Mouse (Mus musculus): ENCODE measurements around the gene Osbpl11. TPM values are rescaled to one million over a fixed set of nuclear protein-coding genes. Genes with fewer than 3 reads are reported as not detected.
"Not testable (repeated sequence)": the region's sequence is repeated elsewhere in the genome, so short reads cannot be mapped to it uniquely, and the experiment has no call there.

Gene Osbpl11
- polyA plus RNA-seq, 1 experiment from 2014 or later, result 14.5 TPM

DNA sequence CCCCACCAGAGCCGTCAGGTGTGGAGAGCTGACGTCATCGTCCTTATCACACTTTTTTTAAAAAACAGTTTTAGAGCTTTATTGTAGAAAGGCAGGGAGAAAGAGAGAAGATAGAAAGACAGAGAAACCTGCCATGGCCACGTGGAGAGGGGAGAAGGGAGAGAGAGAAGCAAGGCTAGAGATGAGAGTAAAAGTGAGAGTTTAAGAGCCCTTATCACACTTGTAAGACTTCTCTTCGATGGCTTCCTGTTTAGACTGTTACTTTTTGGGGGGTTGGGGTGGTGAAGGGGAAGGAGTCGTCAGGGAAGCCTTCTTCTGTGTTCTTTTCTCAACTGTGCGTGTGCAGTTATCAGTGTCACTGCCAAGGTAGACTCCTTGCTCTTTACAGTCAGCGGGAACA, 15.7 kb downstream of the Osbpl11 start:
- WGBS, result 59% methylated on average over 8 of the region's 8 CpGs
- Histone ChIP-seq H3K4me1 (ENCODE audit: control insufficient read depth, insufficient read depth, low read length) (no peaks in the 10 kb centered on the region), H3K9me3 (replicated peaks; ENCODE audit: control insufficient read depth, low read length) (no peaks in the 10 kb centered on the region), H3K9ac (ENCODE audit: low read length) (no peak overlapping the region), H3K27ac (ENCODE audit: low read length) (no peak overlapping the region), H3K4me2 (ENCODE audit: low read depth, low read length) (no peak overlapping the region), H3K27me3 (ENCODE audit: control insufficient read depth, insufficient read depth, low read length) (no peaks in the 10 kb centered on the region), H3K36me3 (ENCODE audit: control insufficient read depth, insufficient read depth) (peaks cover 7% of the 10 kb centered on the region; the same call in 1 of the 2 replicates), H3K4me3 (ENCODE audit: low read length) (no peak overlapping the region)
- ATAC-seq (replicated peaks; ENCODE audit: extremely low read depth, insufficient read depth, low FRiP score), result no peak

DNA sequence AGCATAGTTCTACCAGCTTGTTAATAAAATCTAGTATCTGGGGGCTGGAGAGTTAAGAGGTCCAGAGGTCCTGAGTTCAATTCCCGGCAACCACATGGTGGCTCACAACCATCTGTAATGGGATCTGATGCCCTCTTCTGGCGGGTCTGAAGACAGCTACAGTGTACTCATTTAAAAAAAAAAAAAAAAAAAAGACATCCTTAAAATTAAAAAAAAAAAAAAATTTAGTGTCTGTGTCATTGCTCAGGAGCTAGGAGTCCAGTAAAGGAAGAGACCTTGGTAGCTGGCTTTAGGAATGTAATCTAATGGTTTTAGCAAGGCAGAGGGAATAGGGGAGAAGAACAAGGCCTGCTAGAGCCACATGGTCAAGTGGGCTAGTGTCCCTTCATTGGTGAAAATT, 25.9 kb downstream of the Osbpl11 start:
- H3K36me3 ChIP-seq (ENCODE audit: control insufficient read depth, insufficient read depth), result peaks cover 40% of the 10 kb centered on the region
- H3K27me3 ChIP-seq (ENCODE audit: control insufficient read depth, insufficient read depth, low read length), result no peaks in the 10 kb centered on the region
- no peaks in the 10 kb centered on the region for H3K4me1 ChIP-seq (ENCODE audit: control insufficient read depth, insufficient read depth, low read length)
- no peak for ATAC-seq (replicated peaks; ENCODE audit: extremely low read depth, insufficient read depth, low FRiP score)
- no peak overlapping the region for H3K27ac ChIP-seq (ENCODE audit: low read length)
- no peak overlapping the region for H3K4me3 ChIP-seq (ENCODE audit: low read length)
- WGBS, result 69% methylated on average over 2 of the region's 2 CpGs
- H3K4me2 ChIP-seq (ENCODE audit: low read depth, low read length), result no peak overlapping the region
- no peak overlapping the region for H3K9ac ChIP-seq (ENCODE audit: low read length)
- no peaks in the 10 kb centered on the region for H3K9me3 ChIP-seq (replicated peaks; ENCODE audit: control insufficient read depth, low read length)

DNA sequence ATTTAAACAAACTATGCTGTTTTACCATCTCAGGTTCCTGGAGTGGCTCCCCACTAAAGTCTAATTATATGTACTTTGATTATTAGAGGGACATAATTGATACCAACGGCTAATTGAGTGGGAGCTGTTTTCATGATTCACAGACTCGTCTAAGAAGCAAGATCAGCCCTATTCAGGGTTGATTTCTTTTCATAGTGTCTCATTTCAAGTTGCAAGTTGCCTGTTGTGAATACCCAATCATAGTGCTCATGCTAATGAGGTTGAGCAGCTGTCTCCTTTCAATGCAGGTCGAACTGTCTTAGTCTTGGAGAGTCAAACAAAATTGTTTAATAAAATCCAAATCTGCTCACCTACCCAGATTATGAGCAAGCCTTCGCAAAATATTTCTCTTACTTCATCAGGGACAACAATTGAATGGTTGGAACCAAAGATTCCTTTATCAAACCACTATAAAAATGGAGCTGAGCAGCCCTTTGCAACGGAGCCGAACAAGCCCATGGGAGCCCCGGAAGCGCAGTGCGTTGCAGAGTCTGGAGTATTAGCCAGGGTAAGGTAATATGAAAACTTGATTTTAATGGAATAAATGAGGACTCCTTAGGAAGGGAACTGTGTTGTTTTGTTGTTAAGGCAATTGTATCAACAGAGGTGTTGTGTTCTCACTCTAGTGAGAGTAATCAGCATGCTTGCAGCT, 31.6 kb downstream of the Osbpl11 start:
- peaks cover 24% of the 10 kb centered on the region for H3K36me3 ChIP-seq (ENCODE audit: control insufficient read depth, insufficient read depth)
- H3K27ac ChIP-seq (ENCODE audit: low read length), result no peak overlapping the region
- H3K27me3 ChIP-seq (ENCODE audit: control insufficient read depth, insufficient read depth, low read length), result no peaks in the 10 kb centered on the region
- no peaks in the 10 kb centered on the region; the same call in 1 of the 2 replicates for H3K9me3 ChIP-seq (replicated peaks; ENCODE audit: control insufficient read depth, low read length)
- no peak overlapping the region for H3K4me3 ChIP-seq (ENCODE audit: low read length)
- no peak for ATAC-seq (replicated peaks; ENCODE audit: extremely low read depth, insufficient read depth, low FRiP score)
- peaks cover 6% of the 10 kb centered on the region for H3K4me1 ChIP-seq (ENCODE audit: control insufficient read depth, insufficient read depth, low read length)
- H3K4me2 ChIP-seq (ENCODE audit: low read depth, low read length), result no peak overlapping the region
- no peak overlapping the region for H3K9ac ChIP-seq (ENCODE audit: low read length)
- 88% methylated on average over 9 of the region's 9 CpGs for WGBS

DNA sequence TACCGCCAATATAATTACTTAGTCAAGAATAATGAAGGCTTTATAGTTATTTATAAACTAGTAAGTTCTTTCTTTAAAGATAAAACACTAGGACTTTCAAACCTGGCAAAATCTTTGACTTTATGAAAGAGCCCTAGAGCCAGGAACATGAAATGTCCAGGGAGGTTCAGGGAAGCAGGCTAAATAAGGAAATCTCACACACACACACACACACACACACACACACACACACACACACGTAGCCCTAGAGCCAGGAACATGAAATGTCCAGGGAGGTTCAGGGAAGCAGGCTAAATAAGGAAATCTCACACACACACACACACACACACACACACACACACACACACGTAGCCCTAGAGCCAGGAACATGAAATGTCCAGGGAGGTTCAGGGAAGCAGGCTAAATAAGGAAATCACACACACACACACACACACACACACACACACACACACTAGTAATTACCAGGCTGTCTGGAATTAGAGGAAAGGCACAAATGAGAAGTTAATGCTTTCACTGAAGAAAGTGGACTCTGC, 32.7 kb downstream of the Osbpl11 start:
- Histone ChIP-seq H3K36me3 (ENCODE audit: control insufficient read depth, insufficient read depth) (peaks cover 24% of the 10 kb centered on the region), H3K27ac (ENCODE audit: low read length) (peak overlapping the region; percentile 2)
- H3K9ac ChIP-seq (ENCODE audit: low read length); H3K9me3 ChIP-seq (replicated peaks; ENCODE audit: control insufficient read depth, low read length); H3K27me3 ChIP-seq (ENCODE audit: control insufficient read depth, insufficient read depth, low read length); H3K4me3 ChIP-seq (ENCODE audit: low read length); H3K4me1 ChIP-seq (ENCODE audit: control insufficient read depth, insufficient read depth, low read length); H3K4me2 ChIP-seq (ENCODE audit: low read depth, low read length): not testable (repeated sequence)
- WGBS, result 66% methylated on average over 3 of the region's 3 CpGs
- peak; percentile 55; the same call in 1 of the 2 replicates for ATAC-seq (replicated peaks; ENCODE audit: extremely low read depth, insufficient read depth, low FRiP score)

DNA sequence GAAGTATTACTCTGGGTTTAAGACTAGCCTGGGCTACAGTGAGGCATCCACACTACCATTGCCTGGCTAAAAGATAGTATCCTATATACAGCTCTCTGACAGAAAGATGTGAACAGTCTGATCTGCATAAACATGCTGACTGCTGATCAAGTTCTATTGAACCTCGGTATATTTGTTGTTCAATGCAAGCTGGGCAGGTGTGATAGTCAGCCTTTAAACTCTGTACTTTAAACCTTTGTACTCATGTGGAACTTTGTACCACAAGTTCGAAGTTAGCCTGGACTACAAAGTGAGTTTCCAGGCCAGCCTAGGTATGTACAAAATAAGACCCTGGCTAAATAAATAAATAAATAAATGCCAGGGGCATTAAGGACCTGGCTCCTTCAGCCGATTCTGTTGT, 37.6 kb downstream of the Osbpl11 start:
- WGBS, result 88% methylated on average over 3 of the region's 3 CpGs
- Histone ChIP-seq H3K36me3 (ENCODE audit: control insufficient read depth, insufficient read depth) (peaks cover 30% of the 10 kb centered on the region), H3K4me3 (ENCODE audit: low read length) (no peak overlapping the region), H3K4me1 (ENCODE audit: control insufficient read depth, insufficient read depth, low read length) (no peaks in the 10 kb centered on the region), H3K27ac (ENCODE audit: low read length) (no peak overlapping the region), H3K4me2 (ENCODE audit: low read depth, low read length) (no peak overlapping the region), H3K9ac (ENCODE audit: low read length) (no peak overlapping the region), H3K27me3 (ENCODE audit: control insufficient read depth, insufficient read depth, low read length) (no peaks in the 10 kb centered on the region), H3K9me3 (replicated peaks; ENCODE audit: control insufficient read depth, low read length) (no peaks in the 10 kb centered on the region; the same call in 1 of the 2 replicates)
- no peak for ATAC-seq (replicated peaks; ENCODE audit: extremely low read depth, insufficient read depth, low FRiP score)

GRCm38 (mm10) chr16:33224381-33224780, 39.5 kb downstream of the Osbpl11 start:
- H3K36me3 ChIP-seq (ENCODE audit: control insufficient read depth, insufficient read depth), result peaks cover 44% of the 10 kb centered on the region
- no peaks in the 10 kb centered on the region for H3K4me1 ChIP-seq (ENCODE audit: control insufficient read depth, insufficient read depth, low read length)
- H3K4me2 ChIP-seq (ENCODE audit: low read depth, low read length), result no peak overlapping the region
- no peak for ATAC-seq (replicated peaks; ENCODE audit: extremely low read depth, insufficient read depth, low FRiP score)
- H3K27me3 ChIP-seq (ENCODE audit: control insufficient read depth, insufficient read depth, low read length), result no peaks in the 10 kb centered on the region
- H3K27ac ChIP-seq (ENCODE audit: low read length), result no peak overlapping the region
- H3K9ac ChIP-seq (ENCODE audit: low read length), result no peak overlapping the region
- H3K4me3 ChIP-seq (ENCODE audit: low read length), result no peak overlapping the region
- WGBS, result 87% methylated on average over 5 of the region's 5 CpGs
- no peaks in the 10 kb centered on the region; the same call in 1 of the 2 replicates for H3K9me3 ChIP-seq (replicated peaks; ENCODE audit: control insufficient read depth, low read length)

GRCm38 (mm10) chr16:33234128-33234527, 49.3 kb downstream of the Osbpl11 start:
- Histone ChIP-seq H3K9ac (ENCODE audit: low read length) (no peak overlapping the region), H3K4me2 (ENCODE audit: low read depth, low read length) (no peak overlapping the region), H3K36me3 (ENCODE audit: control insufficient read depth, insufficient read depth) (peaks cover 26% of the 10 kb centered on the region), H3K4me1 (ENCODE audit: control insufficient read depth, insufficient read depth, low read length) (no peaks in the 10 kb centered on the region), H3K27me3 (ENCODE audit: control insufficient read depth, insufficient read depth, low read length) (no peaks in the 10 kb centered on the region), H3K9me3 (replicated peaks; ENCODE audit: control insufficient read depth, low read length) (no peaks in the 10 kb centered on the region), H3K27ac (ENCODE audit: low read length) (no peak overlapping the region), H3K4me3 (ENCODE audit: low read length) (no peak overlapping the region)
- no peak for ATAC-seq (replicated peaks; ENCODE audit: extremely low read depth, insufficient read depth, low FRiP score)
- WGBS, result 82% methylated on average over 12 of the region's 12 CpGs

DNA sequence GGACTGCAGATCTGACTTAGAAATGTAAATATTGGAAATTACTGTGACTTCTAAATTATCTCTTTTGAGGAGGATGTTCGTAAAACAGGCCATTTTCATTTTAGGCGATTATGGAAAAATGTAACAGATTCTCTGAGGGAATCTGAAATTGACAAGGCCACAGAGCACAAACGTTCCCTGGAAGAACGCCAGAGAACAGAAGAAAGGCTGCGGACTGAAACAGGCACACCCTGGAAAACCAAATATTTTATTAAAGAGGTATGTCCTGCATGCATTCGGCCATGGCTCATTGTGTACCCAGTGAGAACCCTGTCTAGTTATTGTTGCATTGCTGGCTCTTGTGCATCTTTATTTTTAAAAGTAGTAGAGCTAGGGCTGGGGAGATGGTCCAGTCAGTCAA, 51.3 kb downstream of the Osbpl11 start:
- H3K4me3 ChIP-seq (ENCODE audit: low read length), result no peak overlapping the region
- H3K4me2 ChIP-seq (ENCODE audit: low read depth, low read length), result no peak overlapping the region
- WGBS, result 69% methylated on average over 6 of the region's 6 CpGs
- no peaks in the 10 kb centered on the region for H3K27me3 ChIP-seq (ENCODE audit: control insufficient read depth, insufficient read depth, low read length)
- no peaks in the 10 kb centered on the region for H3K4me1 ChIP-seq (ENCODE audit: control insufficient read depth, insufficient read depth, low read length)
- H3K9ac ChIP-seq (ENCODE audit: low read length), result no peak overlapping the region
- peaks cover 30% of the 10 kb centered on the region for H3K36me3 ChIP-seq (ENCODE audit: control insufficient read depth, insufficient read depth)
- no peaks in the 10 kb centered on the region for H3K9me3 ChIP-seq (replicated peaks; ENCODE audit: control insufficient read depth, low read length)
- no peak for ATAC-seq (replicated peaks; ENCODE audit: extremely low read depth, insufficient read depth, low FRiP score)
- H3K27ac ChIP-seq (ENCODE audit: low read length), result no peak overlapping the region

- no peak overlapping the region for H3K4me2 ChIP-seq (ENCODE audit: low read depth, low read length)
- no peak overlapping the region for H3K9ac ChIP-seq (ENCODE audit: low read length)
- H3K9me3 ChIP-seq (replicated peaks; ENCODE audit: control insufficient read depth, low read length), result no peaks in the 10 kb centered on the region
- no peak for ATAC-seq (replicated peaks; ENCODE audit: extremely low read depth, insufficient read depth, low FRiP score)
- no peak overlapping the region for H3K27ac ChIP-seq (ENCODE audit: low read length)
- no peak overlapping the region for H3K4me3 ChIP-seq (ENCODE audit: low read length)
- peaks cover 47% of the 10 kb centered on the region for H3K36me3 ChIP-seq (ENCODE audit: control insufficient read depth, insufficient read depth)
- H3K4me1 ChIP-seq (ENCODE audit: control insufficient read depth, insufficient read depth, low read length), result peaks cover 4% of the 10 kb centered on the region; the same call in 1 of the 2 replicates
- H3K27me3 ChIP-seq (ENCODE audit: control insufficient read depth, insufficient read depth, low read length), result no peaks in the 10 kb centered on the region
- 88% methylated on average over 2 of the region's 2 CpGs for WGBS
Measured at GRCm38 (mm10) chr16:33239305-33239704, 54.4 kb downstream of the Osbpl11 start.

Data from heart, embryonic 16.5 days (tissue).